Mouse (Mus musculus): Measurements from ENCODE around the gene Irf7.

DNA sequence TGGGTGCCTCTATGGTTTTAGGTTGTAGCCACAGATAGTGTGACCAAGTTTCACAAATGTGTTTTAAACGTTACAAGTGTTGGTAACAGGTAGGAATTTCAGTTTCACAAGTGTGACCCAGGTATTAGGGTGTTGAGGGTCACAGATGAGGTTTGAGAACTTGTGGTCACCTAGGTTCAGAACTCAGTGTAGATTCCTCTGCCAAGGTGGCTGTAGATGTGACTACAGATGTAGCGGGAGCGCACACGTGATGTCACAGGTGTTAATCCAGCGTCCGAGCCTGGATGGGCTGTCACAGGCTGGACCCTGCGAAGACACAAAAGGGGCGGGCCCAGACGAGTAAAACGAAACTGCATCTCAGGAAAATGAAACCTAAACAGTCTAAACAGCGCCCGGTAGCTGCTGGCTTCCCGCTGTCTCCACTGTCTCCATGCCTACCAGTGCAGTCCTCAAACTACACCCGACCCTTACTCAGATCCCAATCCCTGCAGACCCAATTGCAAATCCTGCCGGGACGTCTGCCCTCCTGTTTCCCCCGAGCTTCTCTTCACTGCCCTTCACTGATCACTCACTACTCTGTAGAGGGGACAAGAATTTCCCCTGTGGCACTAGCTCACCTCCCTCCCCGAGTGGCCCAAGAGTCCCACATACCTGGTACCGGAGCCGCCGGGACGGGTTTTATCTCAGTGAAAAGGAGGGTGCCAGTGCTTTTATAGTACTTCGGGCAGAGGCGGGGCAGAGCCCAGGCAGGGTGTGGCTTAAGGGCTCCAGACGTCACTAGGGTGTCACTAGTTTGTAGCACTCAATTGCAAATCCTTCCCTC is at the start of gene Irf7:
- TF ChIP-seq CTCF (IDR thresholded peaks at IDR 0.05; ENCODE audit: control insufficient read depth, insufficient read depth, insufficient replicate concordance, low read depth, low read length) (no peak), POLR2A (IDR thresholded peaks at IDR 0.05; ENCODE audit: control insufficient read depth, low read depth, low read length) (peak; percentile 56; the same call in 1 of the 2 replicates)
